Mouse (Mus musculus) yolk sac, embryonic 10.5 days (tissue): ENCODE measurements at regions not wholly inside any gene's neighbourhood (a gene's known extent, or its start where the extent isn't known, plus 50 kb on each side); places are given as distances from the start of the nearest gene placed in this dataset.
"Not testable (repeated sequence)": the region's sequence is repeated elsewhere in the genome, so short reads cannot be mapped to it uniquely, and the experiment has no call there.

Experiments
- DNase-seq: peaks from one replicate; pipeline ENCODE4 v3.0.0-alpha.2; 2017; ENCODE audit warnings: low spot score

DNA sequence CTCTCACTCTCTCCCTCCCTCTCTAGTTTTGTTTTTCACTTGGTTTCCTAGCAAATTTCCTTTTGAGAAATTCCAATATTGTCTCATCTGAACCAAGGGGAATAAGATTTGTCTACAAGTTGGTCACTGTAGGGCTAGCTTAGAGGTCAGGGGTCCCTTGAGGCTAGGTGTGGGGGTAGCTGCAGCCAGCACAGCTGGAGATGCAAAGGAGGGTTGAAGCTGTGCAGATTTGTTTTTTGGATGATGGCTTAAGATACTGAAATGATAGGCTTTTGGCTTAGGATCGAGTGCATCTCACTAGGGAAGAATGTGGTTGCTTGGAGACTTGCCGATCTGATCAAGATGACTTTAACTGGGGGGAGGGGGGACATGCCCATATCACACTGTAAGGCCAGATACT lies 88.3 kb upstream of the Tmem28 start:
- DNase-seq = no peak

DNA sequence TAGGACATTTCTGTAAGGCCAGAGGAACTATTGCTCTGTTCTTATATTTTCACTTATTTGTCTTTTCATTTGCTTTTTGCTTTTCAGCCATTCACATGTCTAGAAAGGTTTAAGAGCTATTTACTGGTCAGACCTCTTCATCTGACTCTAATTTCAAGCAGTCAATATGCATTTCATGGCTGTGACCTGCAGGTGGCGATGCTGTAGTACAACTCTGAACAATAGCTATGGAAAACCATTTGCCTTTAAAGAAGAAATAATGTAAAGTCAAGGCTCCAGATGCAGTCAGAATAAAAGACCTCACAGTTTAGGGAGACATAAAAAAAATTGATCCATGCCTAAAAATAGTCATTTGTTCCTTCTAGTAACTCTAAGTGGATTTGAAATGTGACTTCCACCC lies 95.7 kb upstream of the Tmem28 start:
- DNase-seq = no peak

DNA sequence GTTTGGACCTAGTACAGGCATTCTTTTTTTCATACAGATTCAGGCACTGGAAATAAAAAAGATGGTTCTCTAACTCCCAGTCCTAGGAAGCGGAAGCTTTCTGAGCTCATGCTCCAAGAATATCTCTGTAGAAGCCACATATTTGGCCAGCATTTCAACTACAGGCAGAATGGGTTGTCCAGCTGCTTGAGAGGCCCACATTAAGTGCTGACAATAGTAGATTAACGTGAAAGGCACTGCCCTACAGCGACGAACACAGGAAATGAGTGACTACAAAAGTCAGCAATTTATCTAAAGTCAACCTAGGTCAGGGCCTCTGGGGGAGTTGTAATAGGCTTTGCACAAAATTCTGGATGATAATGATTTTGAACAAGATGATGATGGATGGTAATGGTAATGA lies 125.5 kb upstream of the Tmem28 start:
- no peak for DNase-seq

DNA sequence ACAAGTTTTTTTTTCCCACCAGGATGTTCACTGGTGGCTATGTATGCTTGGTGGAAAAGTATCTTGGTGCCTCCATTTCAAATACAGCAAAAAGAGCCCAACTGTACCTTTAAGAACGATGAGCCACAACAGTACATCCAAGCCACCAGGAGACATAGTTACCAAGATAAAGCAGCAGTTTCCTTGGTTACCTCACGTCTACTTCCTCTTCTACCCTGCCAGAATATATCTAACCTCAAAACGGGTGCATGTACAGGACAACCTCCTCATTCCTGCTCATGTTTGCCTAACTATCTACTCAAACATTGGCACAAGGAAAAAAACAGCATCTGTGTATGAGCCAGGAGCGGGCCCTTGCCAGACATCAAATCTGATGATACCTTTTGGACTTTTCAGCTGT lies 129.8 kb upstream of the Tmem28 start:
- no peak for DNase-seq

DNA sequence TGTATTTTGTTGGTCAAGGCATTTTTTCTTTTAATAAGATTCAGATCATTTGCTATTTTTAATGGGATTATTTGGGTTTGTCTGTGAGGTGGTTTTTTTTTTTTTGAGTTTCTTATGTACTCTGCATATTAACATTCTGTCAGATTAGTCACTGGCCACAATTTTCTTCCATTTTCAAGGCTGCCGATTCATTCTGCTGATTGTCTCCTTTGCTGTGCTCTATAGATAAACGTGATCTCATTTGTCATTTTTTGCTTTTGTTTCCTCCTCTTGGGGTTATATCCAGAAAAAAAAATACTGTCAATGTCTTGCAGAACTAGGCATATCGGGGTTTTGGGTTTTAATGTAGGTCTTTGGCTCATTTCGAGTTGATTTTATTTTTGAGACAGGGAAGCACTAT lies 131.1 kb upstream of the Tmem28 start:
- DNase-seq = no peak

DNA sequence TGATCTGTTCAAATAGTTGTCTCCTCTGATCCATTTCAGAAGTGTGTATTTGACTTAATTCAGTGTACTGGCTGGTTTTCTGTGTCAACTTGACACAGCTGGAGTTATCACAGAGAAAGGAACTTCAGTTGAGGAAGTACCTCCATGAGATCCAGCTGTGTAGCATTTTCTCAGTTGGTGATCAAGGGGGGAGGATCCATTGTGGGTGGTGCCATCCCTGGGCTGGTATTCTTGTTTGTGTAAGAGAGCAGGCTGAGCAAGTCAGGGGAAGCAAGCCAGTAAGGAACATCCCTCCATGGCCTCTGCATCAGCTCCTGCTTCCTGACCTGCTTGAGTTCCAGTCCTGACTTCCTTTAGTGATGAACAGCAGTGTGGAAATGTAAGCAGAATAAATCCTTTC lies 138.3 kb upstream of the Tmem28 start:
- not testable (repeated sequence) for DNase-seq

DNA sequence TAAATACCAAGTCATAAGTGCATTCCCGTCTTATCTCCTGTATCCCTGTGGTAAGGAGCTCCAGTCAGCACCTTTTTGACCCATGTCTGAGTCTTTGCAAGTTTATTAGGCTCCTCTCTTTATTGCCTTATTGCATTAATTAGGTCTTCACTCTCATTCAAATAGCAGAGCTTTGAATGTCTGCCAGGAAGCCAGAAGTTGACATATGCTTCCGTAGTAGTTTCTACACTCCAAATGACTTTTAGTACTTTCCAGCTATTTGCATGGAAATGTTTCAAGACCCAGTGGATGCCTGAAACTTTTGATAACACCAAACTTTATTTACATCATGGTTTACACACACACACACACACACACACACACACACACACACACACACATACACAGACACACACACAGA lies 153.2 kb upstream of the Tmem28 start:
- no peak for DNase-seq

DNA sequence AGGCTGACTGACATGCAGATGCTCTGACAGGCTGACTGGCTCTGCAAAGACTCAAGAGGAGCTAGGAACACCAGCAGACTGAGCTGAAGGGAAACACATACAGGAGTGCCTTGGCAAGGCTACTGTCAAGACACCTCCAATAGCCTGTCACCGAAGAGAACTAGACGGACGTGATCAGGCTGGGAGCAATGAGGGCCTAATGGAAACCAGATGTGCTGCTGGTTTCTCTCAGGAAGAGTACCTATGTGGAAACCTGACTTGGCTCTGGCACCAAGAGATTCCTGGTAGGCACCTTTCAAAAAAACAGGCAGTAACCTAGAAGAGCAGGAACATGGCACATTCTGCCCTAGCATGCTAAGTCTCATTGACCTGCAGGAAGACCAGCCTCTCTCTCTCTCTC lies 158.3 kb upstream of the Tmem28 start:
- DNase-seq = no peak

DNA sequence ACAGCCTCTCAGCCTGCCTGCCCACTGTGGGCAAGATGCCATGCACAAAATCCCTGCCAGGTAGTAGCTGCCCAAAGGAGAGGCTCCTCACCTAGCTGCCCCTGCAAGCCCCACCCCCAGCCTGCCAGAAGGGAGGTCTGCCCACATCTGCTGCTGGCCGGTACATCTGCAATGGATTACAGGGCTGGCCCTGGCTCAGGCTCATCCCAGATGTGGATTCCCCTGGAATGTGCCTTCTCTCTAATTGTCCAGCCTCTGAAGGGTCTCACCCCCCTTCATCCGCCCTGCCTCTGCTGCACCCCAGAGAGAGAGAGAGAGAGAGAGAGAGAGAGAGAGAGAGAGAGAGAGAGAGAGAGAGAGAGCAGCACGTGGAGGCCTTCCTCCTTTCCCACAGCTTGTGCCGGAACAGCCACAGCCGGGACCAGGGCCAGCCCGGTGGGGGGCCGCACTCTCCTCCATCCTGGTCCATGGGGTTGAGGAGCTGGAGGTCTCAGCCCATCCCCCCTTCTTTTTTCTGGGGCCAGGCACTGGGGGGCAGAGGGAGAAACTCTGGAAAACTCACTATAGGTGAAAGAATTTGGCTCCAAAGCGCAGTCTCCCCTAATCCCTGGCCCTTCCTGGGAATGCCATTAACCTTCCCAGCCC lies 161.2 kb upstream of the Tmem28 start:
- no peak for DNase-seq

DNA sequence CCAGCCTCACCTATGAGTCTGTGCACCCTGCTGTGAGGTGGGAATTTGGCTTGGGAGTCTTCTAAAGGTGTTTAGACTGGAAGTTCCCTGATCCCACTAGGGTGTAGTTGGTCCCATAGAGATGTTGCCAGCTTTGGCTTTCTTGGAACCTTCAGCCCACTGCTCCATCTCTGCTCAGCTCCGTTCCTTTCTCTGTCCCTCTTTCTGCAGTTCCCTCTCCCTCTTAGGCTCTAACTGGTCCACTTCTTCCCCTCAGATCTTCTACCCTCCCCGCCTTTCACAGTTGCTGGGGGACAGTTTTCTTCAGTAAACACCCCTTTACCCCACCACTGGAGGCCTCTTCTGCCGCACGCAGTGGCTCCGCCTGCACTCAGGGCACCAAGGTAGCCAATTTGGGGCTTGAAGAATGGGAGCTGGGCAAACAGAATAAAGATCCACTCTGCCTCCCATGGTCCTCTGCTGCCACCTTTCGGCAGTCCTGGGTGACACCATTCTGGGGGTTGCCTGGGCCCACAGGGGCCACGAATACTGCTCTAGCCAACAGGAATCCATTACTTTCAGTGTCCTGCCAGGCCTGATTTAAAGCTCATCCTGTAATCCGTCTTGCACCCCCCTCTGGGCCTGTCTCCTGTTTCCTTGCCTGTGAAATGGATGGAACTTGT lies 162.9 kb upstream of the Tmem28 start:
- peak; percentile 49 for DNase-seq

DNA sequence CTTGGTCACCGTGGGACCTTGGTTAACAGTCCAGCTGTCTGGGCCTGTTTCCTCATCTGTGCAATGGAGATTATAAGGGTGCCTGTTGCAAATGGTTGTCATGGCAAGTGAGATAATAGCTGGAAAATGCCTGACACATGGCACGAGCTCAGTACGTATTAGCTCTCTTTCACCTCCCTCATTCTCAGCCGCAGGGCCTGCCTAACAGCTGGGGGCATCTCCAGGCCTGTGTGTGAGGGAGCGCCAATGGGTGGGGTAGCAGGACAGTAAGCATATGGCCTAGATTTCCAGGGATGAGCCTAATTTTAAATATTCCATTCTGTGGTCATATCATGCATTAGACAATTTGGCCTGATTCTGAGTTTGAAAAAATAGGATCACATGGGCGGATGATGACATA lies 163.8 kb upstream of the Tmem28 start:
- no peak for DNase-seq

DNA sequence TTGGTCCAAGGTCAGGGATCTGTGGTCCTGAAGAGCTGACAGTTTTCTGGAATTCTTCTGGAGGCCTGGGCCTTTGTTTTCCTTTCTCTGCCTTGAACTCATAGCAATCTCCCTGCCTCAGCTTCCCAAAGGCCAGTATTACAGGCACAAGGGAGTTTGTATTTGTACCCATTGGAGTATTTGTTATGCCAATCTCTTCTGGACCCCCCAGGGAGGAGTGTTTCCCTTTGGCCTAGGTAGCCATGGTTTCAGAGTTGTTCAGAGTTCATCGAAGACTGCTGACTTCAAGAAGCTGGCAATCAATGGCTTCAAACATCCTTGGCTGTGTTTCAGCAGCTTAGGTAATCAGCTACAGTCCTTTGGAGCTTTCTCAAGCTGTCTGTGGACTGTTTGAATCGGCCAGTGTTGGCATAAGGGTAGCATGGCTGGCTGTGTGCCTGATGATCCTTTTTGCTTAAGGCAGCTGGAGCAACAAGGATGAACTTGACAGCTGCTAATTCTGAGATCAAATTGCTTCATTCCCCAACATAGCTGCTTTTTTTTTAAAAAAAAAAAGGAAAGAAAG lies 161.2 kb upstream of the Pja1 start:
- no peak for DNase-seq

DNA sequence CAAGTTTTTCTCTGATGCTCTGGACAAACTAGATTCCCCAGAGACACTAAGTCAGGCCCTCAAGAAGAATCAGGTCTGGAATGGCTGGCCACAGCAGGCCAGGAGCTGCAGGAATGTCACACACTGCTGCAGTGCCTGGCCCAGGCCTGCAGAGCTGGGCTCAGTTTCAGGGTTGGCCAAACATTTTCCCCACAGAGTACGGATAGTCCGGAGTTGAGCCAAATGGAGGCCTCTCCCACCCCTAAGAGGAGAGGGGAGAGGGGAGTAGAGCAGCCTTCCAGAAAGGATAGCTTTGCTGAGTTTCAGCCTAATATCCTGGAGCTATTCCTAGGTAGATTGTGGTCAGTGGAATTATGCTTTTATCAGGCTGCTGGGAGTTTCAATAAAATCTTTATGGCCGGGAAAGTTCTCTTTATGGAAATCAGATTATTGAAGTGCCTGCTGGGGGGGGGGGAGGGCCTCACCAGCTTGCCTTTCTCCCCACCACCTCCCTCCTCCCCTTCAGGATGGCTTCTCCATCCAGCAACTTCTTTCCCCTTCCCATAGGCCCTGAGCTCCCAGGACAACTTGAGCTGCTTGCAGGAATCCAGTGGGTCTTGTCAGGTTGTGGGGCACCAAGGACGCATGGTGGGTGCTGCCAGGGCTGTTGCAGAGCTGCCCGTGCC lies 153.6 kb upstream of the Pja1 start:
- DNase-seq = no peak

DNA sequence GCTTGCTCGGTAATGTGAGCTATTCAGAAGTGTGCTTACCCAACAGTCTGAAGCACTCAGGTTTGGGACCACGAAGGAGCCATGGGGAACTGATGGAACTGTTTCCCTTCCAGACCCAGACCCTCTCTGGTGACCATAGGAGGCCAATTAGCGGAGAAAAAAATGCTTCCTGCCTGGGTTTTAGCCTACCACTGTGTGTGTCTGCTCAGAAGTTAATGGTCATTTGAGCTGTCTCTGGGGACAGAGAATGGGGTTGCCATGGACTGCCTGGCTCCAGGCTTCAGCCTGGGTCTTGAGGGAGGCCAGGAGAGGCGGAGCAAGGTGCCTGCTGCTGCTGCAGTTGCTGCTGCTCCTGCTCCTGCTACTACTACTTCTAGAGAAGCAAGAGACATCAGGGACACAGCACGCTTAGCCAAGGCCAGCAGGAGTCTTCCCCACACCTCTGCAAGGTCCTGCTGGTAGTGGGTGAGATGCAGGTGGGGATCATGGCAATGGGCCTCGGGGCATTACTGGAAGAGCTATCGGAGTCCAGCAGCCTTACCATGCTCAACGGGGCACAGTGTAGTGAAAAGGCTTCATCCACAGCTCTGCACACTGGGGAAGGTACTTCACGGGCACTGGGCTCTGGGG lies 141.2 kb upstream of the Pja1 start:
- no peak for DNase-seq

DNA sequence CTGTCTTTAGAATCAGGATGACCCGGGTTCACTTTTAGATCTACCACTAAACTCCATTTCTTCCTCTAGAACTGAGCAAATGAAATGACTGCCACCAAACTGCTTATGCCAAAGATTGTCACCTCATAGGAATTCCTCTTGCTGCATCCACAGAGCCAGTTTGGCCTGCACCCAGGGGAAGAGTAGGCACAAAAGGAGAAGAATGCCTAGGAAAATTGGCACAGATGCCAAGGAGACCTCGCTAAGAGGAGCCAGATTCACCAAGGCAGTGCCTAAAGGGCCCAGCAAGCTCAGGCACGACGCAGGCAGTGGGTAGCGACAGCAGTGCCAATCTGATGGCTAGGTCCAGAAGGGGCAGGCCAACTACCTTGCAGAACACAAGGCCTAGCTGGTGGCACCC lies 139.0 kb upstream of the Pja1 start:
- DNase-seq = no peak

DNA sequence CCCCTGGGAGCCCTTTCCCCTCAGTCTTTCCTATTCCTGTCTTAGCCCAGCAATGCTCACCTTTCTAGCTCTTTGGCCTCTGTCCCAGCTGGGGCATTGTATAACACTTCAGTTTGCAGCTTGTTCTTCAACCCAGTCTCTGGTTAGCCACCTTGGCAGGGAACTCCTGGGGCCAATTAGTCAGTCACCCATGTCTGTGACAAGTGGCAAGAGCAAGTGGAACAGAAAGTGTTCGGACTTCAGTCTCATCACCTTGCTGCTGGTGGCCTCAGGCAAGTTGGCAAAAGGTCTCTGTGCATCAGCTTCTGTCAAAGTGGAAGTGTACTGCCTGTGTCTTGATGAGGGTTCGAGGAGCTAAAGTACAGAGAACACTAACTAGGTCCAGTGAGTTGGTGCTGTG lies 138.5 kb upstream of the Pja1 start:
- DNase-seq = no peak

DNA sequence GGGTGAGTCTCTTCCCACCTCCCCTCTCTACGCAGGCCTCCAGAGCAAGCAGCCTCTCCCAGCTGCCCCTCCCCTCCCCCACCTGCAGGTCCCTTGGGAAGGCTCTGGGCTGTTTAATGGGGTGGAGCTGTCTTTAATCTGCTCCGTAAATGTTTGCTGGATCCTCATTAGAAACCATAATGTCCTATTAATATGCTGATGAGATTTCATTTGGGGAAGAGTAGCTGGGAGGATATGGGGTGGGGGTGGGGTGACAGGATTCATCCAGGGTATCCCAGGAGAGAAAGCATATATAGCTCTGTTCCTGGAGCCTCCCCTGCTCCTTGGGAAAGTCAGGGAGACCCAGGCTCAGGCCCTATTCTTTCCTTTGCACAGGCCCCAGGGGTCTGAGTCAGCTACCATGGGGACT lies 137.2 kb upstream of the Pja1 start:
- DNase-seq = no peak

DNA sequence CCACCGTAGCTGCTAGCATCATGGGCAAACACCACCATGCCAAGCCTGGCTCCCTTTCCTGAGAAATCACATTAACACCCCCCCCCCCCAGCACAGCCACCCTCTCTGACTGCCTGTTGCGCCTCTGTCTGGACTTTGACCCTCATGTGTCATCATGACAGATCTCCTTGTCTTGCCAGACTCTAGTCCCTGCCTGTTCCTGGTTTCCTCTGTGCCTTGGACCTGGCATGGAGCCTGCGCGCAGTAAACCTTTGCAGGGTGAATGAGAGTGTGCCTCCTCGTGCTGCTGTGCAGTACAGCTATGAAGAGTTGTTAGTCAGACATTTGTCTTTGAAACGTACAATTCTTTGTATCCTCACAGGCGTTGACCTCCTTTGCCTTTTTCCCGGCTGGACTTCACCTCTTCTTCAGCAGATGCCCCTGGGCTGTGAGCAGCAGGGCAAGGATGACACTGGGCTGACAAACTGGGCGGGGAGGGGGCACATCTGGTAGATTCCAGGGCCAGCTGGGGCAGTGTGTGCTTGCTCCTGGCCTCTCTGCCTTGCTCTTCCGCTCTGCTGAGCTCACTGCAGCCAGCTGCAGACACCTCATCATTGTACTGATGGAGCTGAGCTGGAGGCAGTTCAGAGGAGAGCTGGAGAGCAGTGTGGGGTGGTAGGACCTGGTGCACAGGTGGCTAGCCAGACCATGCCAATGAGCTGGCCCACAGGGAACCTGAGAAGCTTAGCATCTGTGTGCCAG lies 134.2 kb upstream of the Pja1 start:
- DNase-seq = peak; percentile 32

DNA sequence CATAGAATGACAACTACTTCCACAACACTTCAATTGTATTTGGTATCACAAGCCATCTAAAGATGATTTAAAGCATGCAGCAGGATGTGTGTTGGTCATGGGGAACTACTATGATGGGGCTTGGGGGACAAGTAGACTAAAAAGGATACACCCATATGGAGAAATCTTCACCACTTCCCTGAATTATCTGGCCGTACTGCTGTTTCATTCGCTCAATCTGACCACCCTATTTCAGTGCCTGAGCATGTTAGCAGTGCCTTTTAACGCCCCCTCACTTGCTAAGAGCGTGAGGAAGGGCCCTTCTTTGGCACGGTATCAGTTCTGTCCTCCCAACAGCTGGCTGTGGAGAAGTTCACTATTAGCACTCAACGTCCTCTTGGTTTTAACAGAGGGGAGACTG lies 132.6 kb upstream of the Pja1 start:
- no peak for DNase-seq

DNA sequence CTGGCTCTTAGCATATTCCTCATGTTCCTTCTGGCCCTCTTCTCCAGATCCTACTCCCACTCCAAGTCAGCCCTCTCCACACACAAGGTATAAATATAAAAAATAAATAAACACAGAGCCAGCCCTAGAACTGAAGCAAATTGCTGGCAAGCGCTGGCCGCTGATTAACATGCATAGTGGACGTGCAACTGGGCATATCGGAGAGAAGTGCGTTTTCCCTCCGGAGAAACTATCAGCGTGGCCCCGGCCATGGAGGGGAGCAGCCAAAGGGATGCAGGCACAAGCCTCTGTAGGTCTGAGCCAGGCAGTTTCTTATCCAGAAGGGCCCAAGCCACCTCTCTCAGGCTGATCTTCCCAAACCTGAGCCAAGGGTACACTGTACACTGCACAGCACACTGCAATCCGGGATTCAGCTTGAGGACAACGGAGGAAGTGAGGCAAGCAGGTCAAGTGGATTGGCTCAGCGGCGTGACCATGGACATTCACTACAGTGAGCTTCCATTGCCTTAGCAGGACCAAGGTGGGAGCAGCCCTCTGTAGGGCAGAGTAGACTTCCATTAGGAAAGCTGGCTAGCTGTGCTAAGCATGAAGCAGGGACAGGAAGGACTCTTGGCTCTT lies 131.3 kb upstream of the Pja1 start:
- no peak for DNase-seq

DNA sequence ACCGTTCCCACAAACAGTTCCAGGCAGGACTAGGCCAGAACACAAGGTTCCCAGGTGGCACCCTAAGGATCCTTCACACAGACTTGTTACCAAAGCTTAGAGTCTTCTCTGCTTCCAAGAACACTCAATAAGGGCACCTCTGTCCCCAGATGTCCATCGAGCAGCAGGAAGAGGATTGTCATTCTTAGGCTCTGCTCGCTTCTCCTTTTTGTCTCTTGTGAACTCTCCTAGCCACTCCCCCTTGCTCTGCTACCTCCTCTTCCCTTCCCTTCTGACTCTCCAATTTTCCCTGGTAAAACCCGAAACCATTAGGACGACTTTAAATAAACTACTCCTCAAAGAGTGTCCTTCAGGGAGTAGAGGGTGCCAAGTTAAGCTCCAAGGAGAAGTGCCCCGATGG lies 124.4 kb upstream of the Pja1 start:
- no peak for DNase-seq
